Mouse (Mus musculus): Measurements from ENCODE around the gene E2f8.

The E2f8 gene

DNA sequence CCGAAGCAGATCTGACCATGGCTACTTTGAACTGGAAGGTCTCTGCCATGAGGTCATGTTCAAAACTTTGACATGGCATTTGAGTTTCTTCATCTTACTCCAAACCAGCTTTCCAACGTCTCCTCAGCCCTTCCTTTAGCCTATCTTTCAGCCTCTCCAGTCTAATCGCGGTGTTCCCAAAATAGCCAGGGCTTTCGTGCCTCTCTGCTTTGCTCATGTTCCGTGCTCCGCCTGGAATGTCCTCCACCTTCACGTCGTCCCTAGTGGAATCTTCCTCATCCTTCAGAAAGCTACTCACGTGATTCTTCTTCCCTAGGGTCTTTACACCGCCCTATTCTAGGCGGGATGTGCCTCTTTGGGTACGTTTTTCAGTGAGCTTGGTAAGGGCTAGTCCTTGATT, 27.9 kb downstream of the E2f8 start:
- DNase-seq (ENCODE audit: low read depth) = no peak

DNA sequence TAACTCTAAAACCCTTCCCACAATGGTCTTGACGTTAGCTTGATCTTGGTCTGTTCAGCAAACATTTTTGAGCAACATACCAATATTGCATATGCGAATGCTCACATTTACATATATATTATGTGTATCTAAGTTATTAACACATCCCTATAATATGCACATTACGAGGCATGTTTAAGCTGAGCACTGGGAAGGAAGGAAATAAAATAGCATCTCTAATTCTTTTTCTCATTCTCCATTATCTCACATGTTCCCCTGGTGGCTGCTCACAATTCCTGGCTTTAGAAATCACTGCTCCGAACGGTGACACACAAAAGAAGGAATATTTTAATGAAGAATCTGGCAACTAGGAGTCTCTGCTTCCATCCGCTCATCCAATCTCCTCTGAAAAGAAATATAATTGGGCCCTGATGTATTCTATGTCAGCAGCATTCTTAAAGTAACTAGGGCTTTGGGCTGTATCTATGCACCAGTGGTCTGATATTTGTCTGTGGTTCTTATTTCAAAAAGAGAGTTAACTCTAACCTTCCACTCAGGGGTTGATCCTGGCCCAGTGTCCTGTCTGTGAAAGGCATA, 29.8 kb downstream of the E2f8 start:
- no peak for DNase-seq (ENCODE audit: low read depth)

DNA sequence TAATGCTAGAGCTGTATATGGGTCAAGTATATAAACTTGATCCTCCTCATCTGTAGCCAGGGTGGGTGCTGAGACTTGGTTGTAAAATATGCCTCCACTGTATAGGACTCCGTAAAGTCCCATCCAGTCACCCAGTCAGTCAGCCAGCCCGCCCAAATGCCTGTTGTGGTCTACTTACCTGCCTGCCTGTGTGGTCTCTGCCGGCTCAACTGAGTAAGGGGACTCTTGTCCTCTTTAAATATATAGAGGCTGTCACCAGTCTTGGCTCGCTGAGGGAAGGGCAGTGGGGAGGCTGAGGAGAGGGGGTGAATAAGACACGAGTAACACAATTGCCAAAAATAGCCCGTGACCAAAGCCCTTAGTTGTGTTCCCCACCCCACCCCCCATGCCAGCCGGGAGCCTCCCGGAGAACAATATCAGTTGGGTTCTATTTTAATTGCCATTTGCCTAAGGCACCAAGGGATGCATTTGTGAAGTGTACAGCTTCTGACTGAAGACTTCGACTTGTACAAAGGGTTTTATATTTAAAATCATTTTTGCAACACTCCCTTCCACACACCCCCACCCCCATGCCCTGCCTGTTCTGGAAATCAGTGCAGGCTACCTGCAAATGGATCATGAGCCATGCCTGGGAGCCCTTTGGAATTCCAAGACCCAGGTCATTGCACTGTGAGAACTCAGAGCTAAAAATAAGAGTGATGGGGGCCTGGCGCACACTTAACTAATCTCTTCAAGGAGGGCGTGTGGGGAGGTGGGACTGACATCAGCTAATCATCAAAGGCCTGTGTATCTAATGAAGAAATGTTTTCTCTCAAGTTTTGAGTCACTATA, 33.4 kb downstream of the E2f8 start, which contains the start of gene Csrp3:
Csrp3 (minus strand) TSS at position 214 of the 831 bp plus-strand sequence.
- no peak for DNase-seq (ENCODE audit: low read depth)

DNA sequence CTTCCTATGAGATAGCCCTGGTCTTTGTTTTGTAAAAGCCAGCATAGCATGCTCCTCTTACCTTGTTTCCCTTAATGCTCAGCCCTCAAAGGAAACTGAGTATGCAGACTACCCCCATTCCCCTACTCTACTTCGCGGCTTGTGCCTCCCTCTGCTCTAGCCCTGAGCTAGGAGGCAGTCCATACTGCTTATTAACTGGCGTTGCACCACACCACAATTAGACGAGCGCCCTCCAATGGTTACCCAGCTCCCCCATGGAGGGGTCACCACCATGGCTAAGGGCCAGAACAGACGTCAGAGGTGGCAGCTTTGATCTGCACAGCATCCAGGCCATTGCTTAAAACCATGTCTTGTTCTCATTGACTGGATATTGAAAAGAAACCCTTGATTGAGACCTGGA, 34.6 kb downstream of the E2f8 start:
- no peak for DNase-seq (ENCODE audit: low read depth)

- DNase-seq (ENCODE audit: low read depth) = no peak
These were observed 36.0 kb downstream of the E2f8 start for GRCm38 (mm10) chr7:48845213-48845973.

GRCm38 (mm10) chr7:48843541-48843940, 37.9 kb downstream of the E2f8 start:
- no peak for DNase-seq (ENCODE audit: low read depth)

- DNase-seq (ENCODE audit: low read depth) = no peak
These were observed 39.0 kb downstream of the E2f8 start for GRCm38 (mm10) chr7:48842353-48842752.

GRCm38 (mm10) chr7:48841538-48841937, 39.9 kb downstream of the E2f8 start:
- DNase-seq (ENCODE audit: low read depth) = no peak

- no peak for DNase-seq (ENCODE audit: low read depth)
These were observed 40.9 kb downstream of the E2f8 start for GRCm38 (mm10) chr7:48840545-48840944.

DNA sequence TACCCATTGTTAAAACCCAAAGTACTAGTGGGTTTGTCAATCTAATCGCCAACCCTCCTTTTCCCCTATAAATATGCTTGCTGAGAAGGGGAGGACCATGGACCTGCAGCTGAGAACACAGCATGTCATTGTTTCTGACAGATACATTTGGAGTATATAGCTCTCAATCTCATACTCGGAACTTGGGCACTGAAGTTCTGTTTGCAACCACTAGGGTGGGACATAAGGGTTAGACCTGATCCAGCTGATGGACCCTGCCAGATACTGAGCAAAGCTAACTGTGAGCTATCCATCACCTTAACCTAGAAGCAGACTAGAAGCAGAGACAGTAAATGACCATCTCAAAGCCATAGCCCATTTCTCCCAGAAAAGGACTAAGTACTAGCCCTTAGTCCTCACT, 43.0 kb downstream of the E2f8 start:
- DNase-seq (ENCODE audit: low read depth) = no peak

DNA sequence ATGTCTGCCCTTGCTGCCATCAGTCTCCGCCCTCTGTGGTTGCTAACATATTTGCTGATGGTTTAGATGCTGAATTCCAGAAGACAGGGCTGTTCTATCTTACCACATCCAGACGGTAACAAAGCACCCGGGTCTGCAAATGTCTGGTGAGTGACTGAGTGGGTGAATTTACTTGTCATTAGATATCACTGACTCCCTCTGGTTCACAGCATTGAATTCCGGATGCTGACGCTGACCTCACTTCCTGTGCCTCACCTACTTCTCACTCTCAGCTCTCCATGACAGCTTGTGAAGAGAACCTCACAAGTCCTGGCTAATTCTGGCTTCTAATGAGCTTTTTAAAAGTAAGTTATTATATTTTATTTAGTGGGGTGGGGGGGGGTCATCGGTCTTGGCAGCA, 44.4 kb downstream of the E2f8 start:
- DNase-seq (ENCODE audit: low read depth) = no peak

DNA sequence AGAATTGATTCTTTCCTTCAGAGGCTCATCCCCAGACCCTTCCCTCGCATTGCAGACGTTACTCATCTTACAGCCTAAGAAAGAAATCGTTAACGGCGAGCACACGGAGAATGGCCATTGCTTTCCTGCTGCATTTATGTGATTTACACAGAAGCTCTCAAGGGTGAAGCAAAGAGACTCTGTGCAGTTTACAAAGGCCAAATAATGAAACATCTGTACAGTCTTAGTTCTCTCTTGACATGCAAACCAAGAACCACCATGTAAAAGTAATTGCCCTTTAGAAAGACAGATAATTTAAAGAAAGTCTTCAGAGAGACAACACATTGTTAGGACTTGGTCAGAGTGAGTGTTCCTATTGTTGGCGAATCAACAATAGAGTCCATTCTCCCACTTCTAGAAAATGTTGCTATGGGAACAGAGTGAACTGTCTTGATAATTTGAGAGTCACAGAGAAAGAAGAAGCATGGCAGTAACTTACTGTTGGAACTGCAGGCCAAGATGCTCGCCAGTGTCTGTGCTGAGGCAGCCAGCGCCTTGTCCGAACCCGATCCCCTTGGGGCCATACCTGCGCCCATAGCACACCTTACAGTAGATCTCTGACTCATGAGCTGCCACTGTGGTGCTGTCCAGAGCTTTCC, 46.3 kb downstream of the E2f8 start:
- DNase-seq (ENCODE audit: low read depth) = no peak

GRCm38 (mm10) chr7:48834371-48834970, 46.9 kb downstream of the E2f8 start:
- no peak for DNase-seq (ENCODE audit: low read depth)

DNA sequence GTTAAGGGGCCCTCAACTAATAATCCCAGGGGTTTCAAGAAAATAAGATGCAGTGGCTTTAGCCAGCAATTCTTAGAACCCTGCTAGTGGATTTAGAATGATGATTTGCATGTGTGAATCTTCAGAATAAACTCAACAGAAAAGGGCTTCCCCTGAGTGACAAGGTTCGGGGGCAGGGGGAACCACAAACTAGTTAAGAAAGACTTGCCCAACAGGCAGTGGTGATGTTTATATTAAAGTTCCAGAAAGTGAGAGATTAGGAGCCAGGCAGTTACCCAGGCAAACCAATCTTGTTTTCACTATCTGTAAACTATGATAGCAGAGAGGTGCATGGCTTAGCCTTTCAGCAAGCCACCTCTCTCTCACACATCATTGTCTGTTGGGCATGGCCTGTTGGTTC, 48.7 kb downstream of the E2f8 start:
- no peak for DNase-seq (ENCODE audit: low read depth)

- DNase-seq (ENCODE audit: low read depth) = no peak
These were observed 51.0 kb downstream of the E2f8 start for GRCm38 (mm10) chr7:48830395-48830794.

DNA sequence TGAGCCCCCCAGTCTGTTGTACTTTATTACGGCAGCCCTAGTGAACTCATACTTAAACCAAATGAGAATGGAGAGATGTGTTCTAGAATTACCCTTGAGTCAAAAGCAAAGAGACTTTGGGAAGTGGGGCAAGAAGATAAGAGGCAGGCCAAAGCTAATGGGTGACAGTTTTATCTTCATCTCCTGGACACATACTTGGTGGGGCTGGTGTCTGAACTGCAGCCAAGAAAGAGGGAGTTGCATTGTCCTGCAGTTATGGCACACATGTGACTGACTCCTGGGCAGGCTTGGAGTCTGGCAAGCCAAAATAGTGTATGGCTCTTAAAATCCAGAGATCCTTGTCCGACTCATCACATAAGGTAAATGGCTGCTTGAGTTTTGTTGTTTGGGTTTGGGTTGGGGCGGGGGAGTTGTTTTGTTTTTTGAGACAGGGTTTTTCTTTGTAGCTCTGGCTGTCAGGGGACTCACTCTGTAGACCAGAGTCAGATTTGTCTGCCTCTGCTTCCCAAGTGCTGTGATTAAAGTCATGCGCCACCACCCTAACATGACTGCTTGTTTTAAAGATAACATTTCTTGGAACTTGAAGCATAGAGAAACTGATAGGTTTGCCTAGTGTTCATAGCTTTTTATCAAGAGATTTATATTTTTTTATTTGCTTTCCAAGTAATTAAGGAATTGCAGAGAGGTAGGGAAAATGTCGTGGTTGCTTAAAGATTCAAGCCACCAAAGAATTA, 52.1 kb downstream of the E2f8 start:
- DNase-seq (ENCODE audit: low read depth) = no peak

DNA sequence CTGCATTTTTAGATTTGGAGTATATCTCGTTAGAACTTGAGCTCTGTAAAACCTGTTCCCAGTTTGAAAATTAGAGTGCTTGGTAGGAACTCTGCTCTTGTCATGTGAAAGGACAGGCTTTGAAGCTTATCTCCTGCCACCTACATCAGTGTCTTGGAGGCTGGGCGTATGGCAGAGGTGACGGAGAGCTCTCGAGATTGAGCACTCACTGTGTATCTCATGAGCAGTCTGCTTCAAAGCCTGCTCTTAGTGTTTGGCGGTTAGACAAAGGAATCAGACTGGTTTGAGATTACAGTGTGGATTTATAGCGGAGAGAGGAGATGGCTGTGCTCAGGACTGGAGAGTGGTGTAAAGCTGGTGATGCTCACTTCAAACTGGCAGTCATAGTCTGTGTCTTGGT, 56.2 kb downstream of the E2f8 start:
- no peak for DNase-seq (ENCODE audit: low read depth)

- no peak for DNase-seq (ENCODE audit: low read depth)
These were observed 56.7 kb downstream of the E2f8 start for GRCm38 (mm10) chr7:48824671-48825070.

- no peak for DNase-seq (ENCODE audit: low read depth)
These were observed 57.8 kb downstream of the E2f8 start for GRCm38 (mm10) chr7:48823621-48824020.

DNA sequence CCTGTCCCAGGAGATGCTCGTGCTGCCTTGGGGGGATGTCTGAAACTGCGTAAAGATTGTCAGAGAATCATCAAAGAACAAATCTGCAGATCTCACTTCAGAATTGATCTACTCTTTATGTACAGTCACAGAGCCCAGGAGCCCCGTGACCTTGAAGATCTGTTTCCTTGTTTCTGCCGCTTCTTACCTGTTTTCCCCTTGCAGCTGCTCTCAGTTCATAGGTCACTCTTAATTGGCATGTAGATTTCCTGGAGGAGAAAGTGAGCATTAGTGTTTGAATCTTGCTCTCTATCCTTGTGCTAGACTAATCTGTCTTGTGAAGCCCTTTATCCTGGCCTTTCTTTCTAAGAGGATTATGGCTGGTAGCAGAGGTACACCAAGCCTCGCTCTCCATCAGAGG, 59.7 kb downstream of the E2f8 start:
- DNase-seq (ENCODE audit: low read depth) = no peak

Data from naive thymus-derived CD4-positive, alpha-beta T cell, adult 2 months (primary cell).